Mouse (Mus musculus) heart, embryonic 14.5 days (tissue): ENCODE measurements at regions not wholly inside any gene's neighbourhood (a gene's known extent, or its start where the extent isn't known, plus 50 kb on each side); places are given as distances from the start of the nearest gene placed in this dataset.

ENCODE experiments used
- ATAC-seq: fragments of 200-750 bp; cut with Nextera tagmentation; 2 replicates; pipeline ENCODE4 v1.8.0; 2017; ENCODE audit warnings: low read depth, moderate TSS enrichment; ENCODE audit not compliant: insufficient number of reproducible peaks, insufficient read depth, low FRiP score
- H3K27ac ChIP-seq, 2 experiments: fragments of 200-500 bp in 1 of 2; fragments of 300-500 bp in 1 of 2; sonication (generic) in 1 of 2; replicated peaks in 1 of 2; 2 replicates each; pipeline ENCODE4 v1.5.1; 2012 to 2014; ENCODE audit warnings: low read depth in 2 of 2, low read length in 2 of 2, control low read depth in 1 of 2, mild to moderate bottlenecking in 1 of 2, mixed read lengths in 1 of 2; ENCODE audit not compliant: control insufficient read depth in 1 of 2, insufficient read depth in 1 of 2
- H3K27me3 ChIP-seq: fragments of 300-500 bp; sonication (generic); 2 replicates; pipeline ENCODE4 v1.6.1; 2014; ENCODE audit warnings: mild to moderate bottlenecking, low read length, control low read depth; ENCODE audit not compliant: control insufficient read depth, insufficient read depth
- H3K36me3 ChIP-seq: fragments of 300-500 bp; sonication (generic); 2 replicates; pipeline ENCODE4 v1.6.1; 2014; ENCODE audit warnings: mild to moderate bottlenecking, control low read depth, low read length, mixed read lengths; ENCODE audit not compliant: control insufficient read depth, insufficient read depth
- H3K4me1 ChIP-seq, 2 experiments: fragments of 200-500 bp in 1 of 2; fragments of 300-500 bp in 1 of 2; sonication (generic) in 1 of 2; 2 replicates each; pipeline ENCODE4 v1.6.1; 2012 to 2014; ENCODE audit warnings: low read length in 2 of 2, control low read depth in 1 of 2, mixed read lengths in 1 of 2; ENCODE audit not compliant: control insufficient read depth in 2 of 2, insufficient read depth in 2 of 2
- H3K4me2 ChIP-seq: fragments of 300-500 bp; sonication (generic); 2 replicates; pipeline ENCODE4 v1.6.1; 2014; ENCODE audit warnings: mild to moderate bottlenecking, low read length
- H3K4me3 ChIP-seq, 2 experiments: fragments of 200-500 bp in 1 of 2; fragments of 300-500 bp in 1 of 2; sonication (generic) in 1 of 2; 2 replicates each; pipeline ENCODE4 v1.5.1; 2012 to 2014; ENCODE audit warnings: low read length in 2 of 2, mild to moderate bottlenecking in 2 of 2, control low read depth in 1 of 2, low read depth in 1 of 2, moderate library complexity in 1 of 2; ENCODE audit not compliant: control insufficient read depth in 1 of 2, insufficient read depth in 1 of 2
- H3K9ac ChIP-seq: fragments of 300-500 bp; sonication (generic); 2 replicates; pipeline ENCODE4 v1.6.1; 2014; ENCODE audit warnings: mild to moderate bottlenecking, low read length
- H3K9me3 ChIP-seq: fragments of 300-500 bp; sonication (generic); 2 replicates; pipeline ENCODE4 v1.6.1; 2016; ENCODE audit warnings: low read length, control low read depth; ENCODE audit not compliant: control insufficient read depth
- WGBS: fragments of 180-500 bp; shearing (Covaris S2); extraction: QIAGEN DNeasy Blood & Tissue Kit; methylation state at CpG from one replicate; pipeline ENCODE4 v1.1.7; 2014; 5-methylcytosine and 5-hydroxymethylcytosine counted together

GRCm38 (mm10) chr1:154983325-154983724 is 99.0 kb upstream of the Cacna1e start:
- Histone ChIP-seq H3K27me3 (no peaks in the 10 kb centered on the region), H3K9ac (no peak overlapping the region), H3K4me3 (no peak overlapping the region), H3K4me1 (peaks cover 0 to 6% of the 10 kb centered on the region in 2 experiments; a peak in 2 of 4 replicates), H3K9me3 (no peaks in the 10 kb centered on the region), H3K36me3 (no peaks in the 10 kb centered on the region), H3K27ac (no peak overlapping the region), H3K4me2 (no peak overlapping the region)
- 28% methylated on average over 7 of the region's 7 CpGs for WGBS
- ATAC-seq = no peak

DNA sequence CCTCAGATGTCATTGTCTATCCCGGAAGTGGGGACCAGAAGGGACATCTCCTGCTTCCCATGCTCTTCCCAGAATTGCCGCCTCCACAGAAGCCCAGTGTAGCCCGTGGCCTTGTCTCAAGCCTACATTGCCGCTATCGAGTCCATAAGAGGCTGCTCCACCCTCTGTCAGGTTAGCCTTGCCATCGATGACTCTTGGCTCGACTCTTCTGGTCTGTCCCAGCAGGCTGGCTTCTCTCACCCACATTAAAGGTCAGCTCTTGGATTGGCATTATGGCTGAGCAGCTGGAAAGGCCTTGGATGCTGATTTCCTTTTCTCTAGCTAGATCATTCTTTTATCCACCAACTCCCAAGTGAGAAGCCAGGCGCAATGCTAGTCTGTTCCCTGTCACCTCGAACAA is 98.5 kb upstream of the Cacna1e start:
- Histone ChIP-seq H3K4me1 (peaks cover 0 to 6% of the 10 kb centered on the region in 2 experiments; a peak in 2 of 4 replicates), H3K27me3 (no peaks in the 10 kb centered on the region), H3K4me3 (no peak overlapping the region), H3K9me3 (no peaks in the 10 kb centered on the region), H3K4me2 (no peak overlapping the region), H3K9ac (no peak overlapping the region), H3K27ac (no peak overlapping the region), H3K36me3 (no peaks in the 10 kb centered on the region)
- WGBS = 89% methylated on average over 9 of the region's 9 CpGs
- ATAC-seq = no peak

GRCm38 (mm10) chr1:154981687-154982086 is 97.4 kb upstream of the Cacna1e start:
- no peak overlapping the region for H3K27ac ChIP-seq
- 67% methylated on average over 8 of the region's 8 CpGs for WGBS
- no peaks in the 10 kb centered on the region for H3K36me3 ChIP-seq
- ATAC-seq = no peak
- no peak overlapping the region for H3K9ac ChIP-seq
- no peak overlapping the region for H3K4me2 ChIP-seq
- H3K9me3 ChIP-seq = no peaks in the 10 kb centered on the region
- peaks cover 0 to 6% of the 10 kb centered on the region in 2 experiments; a peak in 2 of 4 replicates for H3K4me1 ChIP-seq
- H3K27me3 ChIP-seq = no peaks in the 10 kb centered on the region
- H3K4me3 ChIP-seq = no peak overlapping the region

DNA sequence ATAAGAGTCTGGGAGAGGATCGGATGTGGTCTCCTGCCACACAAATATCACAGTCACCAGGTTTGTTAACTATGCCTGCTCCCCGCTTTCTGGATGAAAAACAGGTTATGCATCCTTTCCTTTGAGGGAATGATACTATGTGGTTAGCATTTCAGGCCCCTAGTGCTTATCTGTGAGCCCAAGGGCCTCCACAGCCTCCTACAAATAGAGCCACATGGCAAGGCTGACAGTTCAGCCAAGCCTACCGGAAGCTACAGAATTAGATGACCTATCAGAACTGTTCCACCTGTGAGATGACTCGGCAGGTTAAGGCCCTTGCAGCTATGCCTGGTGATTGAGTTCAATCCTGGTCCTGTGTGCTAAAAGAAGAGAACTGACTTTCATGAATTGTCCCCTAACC is 91.4 kb upstream of the Cacna1e start:
- Histone ChIP-seq H3K27ac (no peak overlapping the region), H3K9ac (no peak overlapping the region), H3K4me2 (no peak overlapping the region), H3K36me3 (no peaks in the 10 kb centered on the region), H3K4me3 (no peak overlapping the region), H3K9me3 (no peaks in the 10 kb centered on the region), H3K27me3 (no peaks in the 10 kb centered on the region), H3K4me1 (no peaks in the 10 kb centered on the region)
- ATAC-seq = no peak
- 74% methylated on average over 4 of the region's 4 CpGs for WGBS

GRCm38 (mm10) chr1:154961271-154961670 is 77.0 kb upstream of the Cacna1e start:
- Histone ChIP-seq H3K36me3 (no peaks in the 10 kb centered on the region), H3K4me2 (no peak overlapping the region), H3K27me3 (no peaks in the 10 kb centered on the region), H3K9me3 (no peaks in the 10 kb centered on the region), H3K4me3 (no peak overlapping the region), H3K27ac (no peak overlapping the region), H3K9ac (no peak overlapping the region), H3K4me1 (no peaks in the 10 kb centered on the region)
- WGBS = 66% methylated on average over 4 of the region's 4 CpGs
- no peak for ATAC-seq

GRCm38 (mm10) chr1:154956625-154957031 is 72.3 kb upstream of the Cacna1e start:
- no peak overlapping the region for H3K9ac ChIP-seq
- ATAC-seq = no peak
- 76% methylated on average over 5 of the region's 5 CpGs for WGBS
- no peak overlapping the region for H3K4me2 ChIP-seq
- no peaks in the 10 kb centered on the region for H3K36me3 ChIP-seq
- H3K27ac ChIP-seq = no peak overlapping the region
- H3K4me3 ChIP-seq = no peak overlapping the region
- H3K27me3 ChIP-seq = no peaks in the 10 kb centered on the region
- no peaks in the 10 kb centered on the region for H3K4me1 ChIP-seq
- no peaks in the 10 kb centered on the region for H3K9me3 ChIP-seq

DNA sequence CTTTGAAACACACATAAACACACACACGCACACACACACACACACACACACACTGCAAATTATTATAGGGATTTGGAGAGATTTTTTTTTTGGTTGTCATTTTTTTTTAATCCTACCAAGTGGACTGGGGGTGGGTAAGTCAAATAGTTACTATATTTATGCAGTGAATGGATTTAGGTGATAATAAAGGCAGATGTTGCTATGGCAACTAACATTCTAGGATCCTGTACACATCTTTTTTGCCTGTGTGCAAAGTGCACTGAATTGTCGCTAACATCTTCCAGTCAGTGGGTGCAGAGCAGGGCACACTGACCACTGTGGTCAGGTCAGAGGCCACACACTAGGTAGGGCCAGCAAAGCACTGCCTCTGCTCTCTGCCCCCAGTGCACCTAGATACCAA is 68.4 kb upstream of the Cacna1e start:
- 77% methylated on average over 2 of the region's 2 CpGs for WGBS
- no peaks in the 10 kb centered on the region for H3K9me3 ChIP-seq
- H3K27ac ChIP-seq = no peak overlapping the region
- no peaks in the 10 kb centered on the region for H3K4me1 ChIP-seq
- no peaks in the 10 kb centered on the region for H3K27me3 ChIP-seq
- H3K36me3 ChIP-seq = no peaks in the 10 kb centered on the region
- ATAC-seq = no peak
- H3K4me2 ChIP-seq = no peak overlapping the region
- no peak overlapping the region for H3K4me3 ChIP-seq
- H3K9ac ChIP-seq = no peak overlapping the region
